Mouse (Mus musculus) gastrocnemius, postnatal 36 days (tissue): ENCODE data around the gene Tbata. TPM values are rescaled to one million over a fixed set of nuclear protein-coding genes. Genes with fewer than 3 reads are reported as not detected.

Experiments used
- DNase-seq, 2 experiments: peaks; one replicate each; pipeline ENCODE4 v3.0.0; 2022
- intact Hi-C: fragments of 180-260 bp; cut with DNase I; formaldehyde crosslinking; loops from one replicate; pipeline ENCODE4 v1.15.1; 2025
- long read RNA-seq, 2 experiments: library from polyadenylated mRNA; stranded (forward); transcript quantifications; one replicate each; pipeline ENCODE4 v2.0.0; 2021
- total RNA-seq, 2 experiments: library from RNA; stranded (reverse); gene quantifications; 2 replicates each; pipeline ENCODE4 v1.2.3; 2021

The Tbata gene
- 1 to 10 TPM in 1 of 2 experiments, not detected in 1; 1.7 TPM for total RNA-seq
- long read RNA-seq, experiment 1, result 0 reads
- long read RNA-seq, experiment 2, partial matches to known transcripts, result 9 of 11 reads
- long read RNA-seq, experiment 2, other reads (novel, unspliced or antisense), result 2 of 11 reads

DNA sequence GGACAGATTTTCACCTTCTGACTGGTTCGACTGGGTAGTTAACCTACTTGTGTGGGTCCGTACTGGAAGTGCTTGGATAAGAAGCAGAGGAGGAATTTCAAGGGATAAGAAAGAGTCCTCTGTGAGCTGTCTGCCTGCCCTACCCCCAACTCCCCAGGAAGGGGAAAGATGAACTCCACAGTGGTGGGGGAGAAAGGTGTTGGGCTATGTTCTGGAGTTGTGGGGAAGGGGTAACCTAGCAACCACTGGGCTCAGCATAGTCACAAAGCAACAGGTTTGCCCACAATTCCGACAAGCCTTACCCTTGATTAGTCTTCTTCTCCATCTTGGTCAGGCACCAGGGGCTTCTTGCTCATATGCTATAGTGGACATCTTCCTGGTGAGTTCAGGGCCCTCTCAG is at the start of gene Tbata:
Tbata (plus strand) TSS at position 301 of the 400 bp plus-strand sequence.
- intact Hi-C loops, result no loop called here
- DNase-seq, result no peak

DNA sequence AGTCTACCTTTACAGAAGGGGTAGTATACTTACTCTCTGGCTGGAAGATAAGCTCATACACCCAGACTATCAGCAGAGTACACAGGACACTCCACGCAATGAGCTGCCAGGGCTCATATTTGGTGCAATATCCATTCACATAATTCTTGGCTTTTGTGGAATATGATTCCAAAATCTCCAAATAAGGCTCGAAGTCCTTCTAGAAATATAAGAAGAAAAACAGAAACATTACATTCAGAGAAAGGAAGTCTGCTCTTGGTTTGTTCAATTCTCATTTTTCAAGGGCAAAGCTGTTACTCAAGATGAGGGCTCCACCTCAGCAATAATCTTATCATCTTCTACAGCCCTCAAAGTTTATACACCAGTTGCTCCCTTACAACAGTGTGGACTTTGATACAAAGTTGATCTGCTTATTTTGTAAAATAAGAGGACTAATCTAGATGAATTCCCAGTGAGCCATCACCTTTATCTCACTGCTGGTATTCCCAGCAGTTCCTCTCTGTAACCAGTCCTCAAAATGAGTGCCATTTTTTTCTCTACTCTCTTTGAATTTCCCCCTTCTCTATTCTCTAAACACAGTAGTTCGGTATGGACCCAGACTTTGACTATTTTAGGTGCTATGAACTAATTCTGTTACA is 48.4 kb upstream of the Tbata start:
- DNase-seq, result no peak
- intact Hi-C loops, result no loop called here

GRCm38 (mm10) chr10:61124462-61124861 is 47.3 kb upstream of the Tbata start:
- DNase-seq, result no peak
- intact Hi-C loops, result no loop called here

DNA sequence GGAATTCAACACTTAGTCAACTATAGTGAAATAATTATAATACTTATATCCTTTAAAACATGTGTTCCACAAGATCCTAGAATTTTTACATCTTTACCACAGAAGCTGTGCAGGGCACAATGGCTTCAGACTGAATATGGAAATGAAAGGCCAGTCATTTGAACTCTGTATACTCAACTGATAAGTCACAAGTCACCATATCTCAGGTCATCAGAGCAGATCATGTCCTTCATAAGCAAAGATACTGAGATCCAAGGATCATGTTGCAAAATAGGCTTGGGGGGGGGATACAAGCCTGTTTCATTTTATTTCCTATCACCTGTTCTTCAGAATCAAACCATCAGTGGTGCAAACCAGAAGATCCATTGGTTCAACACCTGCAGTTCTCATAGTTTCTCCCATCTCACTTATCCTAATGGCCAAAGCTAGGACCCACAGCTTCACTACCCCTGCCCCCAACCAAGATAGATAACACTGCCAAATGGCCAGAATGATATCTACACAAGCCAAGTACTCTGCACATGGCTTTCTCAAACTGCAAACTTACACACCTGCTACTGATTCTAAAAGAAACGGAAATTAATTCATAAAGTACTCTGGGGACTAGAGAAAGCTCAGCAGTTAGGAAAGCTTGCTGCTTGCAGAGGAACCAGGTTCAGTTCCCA is 42.9 kb upstream of the Tbata start:
- DNase-seq, result no peak
- intact Hi-C loops, result no loop called here

GRCm38 (mm10) chr10:61130959-61131358 is 40.8 kb upstream of the Tbata start:
- intact Hi-C loops, result no loop called here
- no peak for DNase-seq

DNA sequence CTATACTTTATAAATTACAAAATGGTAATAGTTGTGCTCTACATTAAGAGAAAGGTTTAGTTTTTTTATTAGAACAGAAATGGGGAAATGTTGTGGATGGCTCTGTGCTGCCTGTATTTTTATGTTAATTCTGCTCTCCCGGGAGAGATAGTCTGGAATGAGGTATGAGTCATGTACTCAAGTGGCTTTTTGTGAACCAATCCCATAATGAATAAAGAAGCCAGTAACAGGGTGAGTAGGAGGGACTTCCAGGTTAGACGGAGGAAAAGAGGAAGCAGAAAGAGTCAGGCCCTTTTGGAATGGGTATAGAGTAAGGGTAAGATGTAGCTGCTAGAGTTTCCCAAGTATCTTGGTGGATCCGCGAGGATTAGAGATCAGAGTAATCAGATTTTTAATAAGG is 37.7 kb upstream of the Tbata start:
- intact Hi-C loops, result no loop called here

DNA sequence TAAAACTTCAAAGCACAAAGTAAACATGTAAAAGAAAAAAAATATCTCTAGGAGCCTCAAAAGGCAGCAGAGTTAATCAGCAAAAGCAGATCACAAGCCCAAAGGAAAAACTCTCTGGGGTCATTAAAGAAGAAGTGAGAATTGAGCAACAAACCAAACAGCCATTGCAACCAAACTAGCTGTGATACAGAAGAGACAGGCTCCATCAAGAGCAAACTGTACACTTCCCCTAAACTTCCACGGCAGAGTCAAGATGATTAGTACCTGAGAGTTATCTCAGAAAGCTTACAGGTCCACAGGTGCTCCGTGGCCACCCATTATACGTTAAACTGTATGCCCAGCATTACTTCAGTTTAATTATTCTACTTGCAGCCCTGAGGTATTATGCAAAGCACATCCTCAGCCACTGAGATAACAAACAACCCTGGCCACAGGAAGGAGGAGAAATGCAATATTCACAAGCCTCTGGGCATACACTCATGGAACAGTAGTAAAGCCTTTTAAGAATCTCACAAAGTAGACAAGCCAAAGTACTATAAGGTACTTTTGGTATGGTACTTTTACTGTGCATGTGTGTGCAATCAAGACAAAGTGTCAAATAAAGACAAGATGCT is 36.4 kb upstream of the Tbata start:
- intact Hi-C loops, result no loop called here
- no peak for DNase-seq

More for the DNA sequence above, 37.7 kb upstream of the Tbata start:
- DNase-seq, result no peak

DNA sequence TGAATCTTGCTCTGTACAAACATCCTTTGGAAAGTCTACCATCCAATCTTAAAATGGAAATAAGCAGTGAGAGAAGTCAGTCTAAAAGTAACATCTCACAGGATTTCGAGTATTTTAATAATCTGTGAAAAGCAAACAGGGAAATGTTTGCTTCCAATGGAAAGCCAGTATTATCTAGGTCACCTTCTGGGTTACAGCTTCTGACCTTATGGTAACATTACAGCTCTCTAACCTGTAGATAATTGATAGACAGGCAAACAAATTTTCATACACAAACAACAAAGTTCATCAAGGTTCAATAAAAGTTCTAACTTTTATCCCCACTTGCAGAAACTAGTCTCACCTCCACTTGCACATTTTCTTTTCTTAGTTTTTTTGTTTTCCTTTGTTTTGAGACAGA is 34.2 kb upstream of the Tbata start:
- intact Hi-C loops, result no loop called here

DNA sequence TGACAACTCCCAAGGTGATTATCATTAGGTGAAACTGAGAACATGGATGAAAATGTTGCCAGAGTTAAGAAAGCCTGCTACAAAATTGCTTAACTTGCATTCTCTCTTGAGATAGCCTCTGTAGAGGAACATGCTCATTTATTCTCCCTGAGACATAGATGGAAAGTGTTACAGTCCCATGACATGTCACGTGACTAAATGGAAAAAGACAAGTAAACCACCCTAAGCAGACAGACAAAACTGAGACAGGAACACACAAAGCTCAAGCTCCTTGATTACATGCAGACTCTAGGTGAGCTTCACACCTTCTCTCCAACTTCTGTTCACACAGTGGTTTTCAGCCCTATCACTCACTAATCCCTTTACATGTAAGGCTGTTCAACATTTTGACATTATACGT is 28.4 kb upstream of the Tbata start:
- intact Hi-C loops, result no loop called here
- DNase-seq, result no peak

More for the DNA sequence above, 34.2 kb upstream of the Tbata start:
- no peak for DNase-seq

GRCm38 (mm10) chr10:61145766-61146118 is 26.0 kb upstream of the Tbata start:
- DNase-seq, result no peak

DNA sequence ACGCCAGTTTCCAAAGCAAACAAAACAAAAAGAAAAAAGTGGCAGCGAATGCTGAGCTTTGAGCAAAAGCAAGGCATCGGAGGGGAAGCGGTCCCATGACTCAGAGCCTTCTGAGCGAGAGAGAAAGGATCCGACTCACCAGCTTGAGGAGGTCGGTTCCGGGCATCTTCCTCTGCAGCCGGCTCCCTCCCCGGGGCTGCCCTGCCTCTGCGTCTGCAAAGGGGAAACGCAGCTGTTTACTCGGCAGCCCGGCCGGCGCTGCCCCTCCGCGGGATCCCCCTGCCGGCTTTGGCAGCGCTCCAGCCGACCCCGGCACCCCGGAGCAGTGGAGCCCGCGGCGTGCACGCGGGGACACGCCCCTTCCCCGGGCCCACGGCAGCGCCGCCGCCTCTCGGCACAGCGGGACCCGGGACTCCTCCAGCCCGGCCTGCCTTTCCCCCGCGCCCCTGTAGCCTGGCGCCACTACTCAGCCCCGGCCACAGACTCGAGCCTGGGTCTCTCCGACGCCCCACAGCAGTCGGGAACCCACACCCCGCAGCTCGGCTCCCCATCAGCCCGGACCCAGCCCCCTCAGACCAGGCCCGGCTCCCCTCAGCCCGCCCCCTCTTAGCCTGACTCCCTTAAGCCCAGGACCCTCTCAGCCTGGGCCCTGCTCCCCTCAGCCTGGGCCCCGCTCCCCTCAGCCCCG is 25.5 kb upstream of the Tbata start:
- intact Hi-C loops, result no loop called here

More at GRCm38 (mm10) chr10:61145766-61146118, 26.0 kb upstream of the Tbata start:
- intact Hi-C loops, result no loop called here

DNA sequence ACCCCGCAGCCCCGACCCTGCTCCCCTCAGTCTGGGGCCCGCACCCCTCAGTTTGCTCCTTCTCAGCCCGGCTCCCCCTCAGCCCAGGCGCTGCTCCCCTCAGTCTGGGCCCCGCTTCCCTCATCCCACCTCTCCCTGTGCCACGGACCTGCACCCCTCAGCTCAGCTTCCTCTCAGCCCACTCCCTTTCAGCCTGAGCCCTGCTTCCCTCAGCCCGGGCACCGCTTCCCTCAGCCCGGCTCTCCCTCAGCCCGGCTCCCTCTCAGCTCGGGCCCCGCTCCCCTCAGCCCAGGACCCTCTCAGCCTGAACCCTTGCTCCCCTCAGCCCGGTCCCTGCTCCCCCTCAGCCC is 25.0 kb upstream of the Tbata start:
- intact Hi-C loops, result no loop called here

More for the DNA sequence above, 25.5 kb upstream of the Tbata start:
- peak; percentile 33 to 35 for DNase-seq

GRCm38 (mm10) chr10:61147157-61148040 is 24.4 kb upstream of the Tbata start, which contains the start of gene Sgpl1:
TSS of gene Sgpl1 (minus strand) at chr10:61147703.
- peak; percentile 81 to 85 for DNase-seq
- intact Hi-C loops, result no loop called here

More for the DNA sequence above, 25.0 kb upstream of the Tbata start:
- no peak for DNase-seq

- intact Hi-C loops, result no loop called here
Measured at GRCm38 (mm10) chr10:61149476-61149875, 22.3 kb upstream of the Tbata start.

GRCm38 (mm10) chr10:61150616-61151015 is 21.1 kb upstream of the Tbata start:
- DNase-seq, result no peak
- intact Hi-C loops, result no loop called here

More at GRCm38 (mm10) chr10:61149476-61149875, 22.3 kb upstream of the Tbata start:
- DNase-seq, result no peak

- DNase-seq, result no peak
- intact Hi-C loops, result no loop called here
Measured at GRCm38 (mm10) chr10:61152131-61152530, 19.6 kb upstream of the Tbata start.

DNA sequence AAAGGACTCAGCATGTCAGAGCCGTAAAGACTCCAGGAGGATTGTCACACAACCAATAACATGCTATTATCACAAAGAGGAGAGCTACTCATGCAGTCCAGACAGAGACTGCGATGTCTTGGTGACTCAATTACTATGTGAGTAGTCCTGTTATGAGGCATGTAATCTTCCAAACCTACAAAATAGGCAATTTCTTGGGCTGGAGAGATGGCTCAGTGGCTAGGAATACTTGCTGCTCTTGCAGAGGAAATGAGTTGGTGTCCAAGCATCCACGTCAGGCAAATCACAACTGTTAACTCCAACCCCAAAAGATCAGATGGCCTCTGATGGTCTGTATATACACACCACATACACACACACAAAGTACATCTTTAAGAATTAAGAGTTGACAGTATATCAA is 16.1 kb upstream of the Tbata start:
- no peak for DNase-seq
- intact Hi-C loops, result no loop called here

DNA sequence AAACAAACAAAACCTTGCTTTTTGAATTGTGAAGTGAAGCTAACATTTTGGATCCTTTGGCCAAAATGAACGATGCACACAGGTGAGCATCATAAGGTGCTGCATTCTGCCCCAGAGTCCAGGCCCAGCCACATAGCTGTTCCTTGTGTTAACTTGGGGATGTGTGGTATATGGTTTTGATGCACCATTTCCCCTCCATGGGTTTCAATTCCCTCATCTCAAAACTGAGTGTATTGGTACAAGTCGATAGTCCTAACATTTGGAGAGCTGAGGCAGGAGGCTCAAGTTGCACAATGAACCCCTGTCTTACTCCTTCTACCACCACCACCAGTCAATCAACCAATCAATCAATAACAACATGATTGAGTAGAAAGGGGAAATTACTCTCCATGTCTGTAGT is 15.3 kb upstream of the Tbata start:
- DNase-seq, result no peak
- intact Hi-C loops, result no loop called here

- no peak for DNase-seq
- intact Hi-C loops, result no loop called here
Measured at GRCm38 (mm10) chr10:61158594-61158993, 13.2 kb upstream of the Tbata start.

DNA sequence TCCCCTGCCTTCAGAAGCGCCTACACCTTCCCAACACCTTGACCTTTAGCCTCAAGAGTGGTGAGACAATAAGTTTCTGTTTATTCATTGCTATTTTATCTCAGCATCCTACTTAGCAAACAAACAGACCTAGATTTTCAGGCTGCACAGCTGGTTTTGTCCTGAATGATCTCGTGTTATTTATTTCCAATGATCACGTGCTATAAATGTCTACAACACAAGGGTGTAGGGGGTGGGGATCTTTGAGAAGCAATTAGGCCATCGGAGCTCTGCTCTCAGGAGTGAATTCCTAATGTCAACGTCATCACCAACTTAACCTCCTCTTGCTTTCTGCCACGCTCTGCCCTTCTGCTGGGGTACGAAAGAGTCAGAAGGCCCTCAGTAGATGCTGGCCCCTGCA is 11.7 kb upstream of the Tbata start:
- intact Hi-C loops, result no loop called here
- no peak for DNase-seq
